In the genomic region with DNA sequence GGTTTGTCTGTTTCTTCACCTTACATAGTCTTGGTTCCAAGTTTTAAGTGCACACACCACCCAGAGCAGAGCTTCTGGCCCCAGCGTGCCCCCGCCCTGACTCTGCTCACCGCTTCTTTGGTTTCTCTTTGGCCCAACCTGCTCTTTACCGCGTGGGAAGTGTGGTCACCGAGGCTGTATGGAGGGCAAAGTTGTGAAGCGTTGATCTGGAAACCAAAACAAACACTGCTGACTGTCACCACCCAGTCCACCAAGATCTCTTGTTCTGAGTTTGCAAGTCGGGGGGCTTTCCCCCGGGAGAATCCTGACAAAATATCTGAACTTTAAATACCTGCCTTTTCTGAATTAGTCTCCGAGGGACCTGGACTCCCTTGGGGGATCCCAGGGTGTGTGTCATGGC, we compare ENCODE assay signal across 11 mouse cellular contexts. TPM values are rescaled to one million over a fixed set of nuclear protein-coding genes. Genes with fewer than 3 reads are reported as not detected.
DNase-seq lines count a peak whose midpoint lies in the region; ATAC-seq and TF ChIP-seq lines count a peak whose summit lies in the region.
"Had no signal": no experiment of that assay in that cellular context is flagged by ENCODE, and none has a peak within 500 bp of the region (broad histone marks: within the 10 kb centered on the region; RNA-seq: fewer than 3 reads in every experiment).

No protein-coding gene starts in this region.

- no peaks in the 10 kb centered on the region for H3K27me3 ChIP-seq in neural tube, embryonic 11.5 days (ENCODE audit: control insufficient read depth, insufficient read depth, low read length)
- peaks cover 73% of the 10 kb centered on the region for H3K27me3 ChIP-seq in liver, embryonic 12.5 days (replicated peaks)
- 0 out of 2 replicates have a peak, but pooled peaks cover 3% of the 10 kb centered on the region for H3K27me3 ChIP-seq in midbrain, embryonic 13.5 days

- H3K36me3 ChIP-seq in neural tube, embryonic 11.5 days (ENCODE audit: control insufficient read depth, insufficient read depth, low read length) = no peaks in the 10 kb centered on the region; the same call in 1 of the 2 replicates
- no peaks in the 10 kb centered on the region for H3K36me3 ChIP-seq in liver, embryonic 12.5 days
- no peaks in the 10 kb centered on the region for H3K36me3 ChIP-seq in midbrain, embryonic 13.5 days

- intact Hi-C loops in gastrocnemius, adult 2 months (cut with DNase I) = no loop called here
- intact Hi-C loops in gastrocnemius, postnatal 14 days (cut with DNase I; ENCODE audit: low total_unique reads) = no loop called here

- ATAC-seq in neural tube, embryonic 11.5 days (ENCODE audit: insufficient read depth, low FRiP score, low TSS enrichment) = no peak
- ATAC-seq in liver, embryonic 12.5 days = no peak
- ATAC-seq in midbrain, embryonic 13.5 days = no peak

- peak overlapping the region; percentile 81 for H3K27ac ChIP-seq in gastrocnemius, adult 2 months
- peak overlapping the region; percentile 39; the same call in 1 of the 2 replicates for H3K27ac ChIP-seq in neural tube, embryonic 11.5 days (ENCODE audit: low read depth, low read length)
- H3K27ac ChIP-seq in liver, embryonic 12.5 days = no peak overlapping the region
- H3K27ac ChIP-seq in midbrain, embryonic 13.5 days = no peak overlapping the region

- 44% methylated on average over 10 of the region's 10 CpGs for WGBS in neural tube, embryonic 11.5 days
- 42% methylated on average over 10 of the region's 10 CpGs for WGBS in liver, embryonic 12.5 days (ENCODE audit: insufficient replicate concordance)
- whole genome bisulfite sequencing in midbrain, embryonic 13.5 days = 67% methylated on average over 10 of the region's 10 CpGs

- DNase-seq in gastrocnemius, adult 2 months = no peak
- no peak for DNase-seq in gastrocnemius, postnatal 14 days
- DNase-seq in neural tube, embryonic 11.5 days (ENCODE audit: low spot score) = no peak
- DNase-seq in neural tube, embryonic 10.5 days (ENCODE audit: extremely low spot score, low spot score) = no peak
- no peak for DNase-seq in urinary bladder, adult 18-20 months (ENCODE audit: low spot score in 2 of 2)
- DNase-seq in urinary bladder, postnatal 25 days (ENCODE audit: low spot score) = no peak

- H3K4me1 ChIP-seq in neural tube, embryonic 11.5 days (ENCODE audit: control insufficient read depth, insufficient read depth, low read length) = peaks cover 69% of the 10 kb centered on the region
- H3K4me1 ChIP-seq in liver, embryonic 12.5 days = peaks cover 65% of the 10 kb centered on the region
- H3K4me1 ChIP-seq in midbrain, embryonic 13.5 days (replicated peaks) = peaks cover 63% of the 10 kb centered on the region

- no peak overlapping the region for H3K9ac ChIP-seq in neural tube, embryonic 11.5 days (ENCODE audit: low read length)
- H3K9ac ChIP-seq in liver, embryonic 12.5 days = no peak overlapping the region
- no peak overlapping the region for H3K9ac ChIP-seq in midbrain, embryonic 13.5 days (replicated peaks)

- H3K4me3 ChIP-seq in gastrocnemius, adult 2 months = peak overlapping the region; percentile 44
- no peak overlapping the region for H3K4me3 ChIP-seq in neural tube, embryonic 11.5 days (ENCODE audit: low read depth, low read length)
- no peak overlapping the region for H3K4me3 ChIP-seq in liver, embryonic 12.5 days
- no peak overlapping the region for H3K4me3 ChIP-seq in midbrain, embryonic 13.5 days (replicated peaks)

- H3K4me2 ChIP-seq in neural tube, embryonic 11.5 days (ENCODE audit: low read depth) = peak overlapping the region; percentile 6; the same call in 1 of the 2 replicates
- H3K4me2 ChIP-seq in liver, embryonic 12.5 days = 0 out of 2 replicates have a peak overlapping the region, but pooled peaks have one; percentile 11
- no peak overlapping the region for H3K4me2 ChIP-seq in midbrain, embryonic 13.5 days (replicated peaks)

- H3K9me3 ChIP-seq in neural tube, embryonic 11.5 days (ENCODE audit: control insufficient read depth, low read length) = no peaks in the 10 kb centered on the region
- no peaks in the 10 kb centered on the region for H3K9me3 ChIP-seq in liver, embryonic 12.5 days (replicated peaks)
- H3K9me3 ChIP-seq in midbrain, embryonic 13.5 days = no peaks in the 10 kb centered on the region

- no peak for TF ChIP-seq CTCF in gastrocnemius, adult 2 months (IDR thresholded peaks at IDR 0.05)

RNA-seq across cellular contexts. Expression of a gene that starts 24.0 kb away (rescaled TPM):
- total RNA-seq in gastrocnemius, adult 2 months (2021) = not detected
- not detected for total RNA-seq in gastrocnemius, postnatal 14 days (2021)
- not detected in 2 replicates for polyA plus RNA-seq in neural tube, embryonic 11.5 days (2014; fragmentation: Nextera tagmentation; extraction: Ambion mirVana)
- not detected in 2 replicates for polyA plus RNA-seq in liver, embryonic 12.5 days (2016; fragmentation: Nextera tagmentation; extraction: Ambion mirVana)
- polyA plus RNA-seq in midbrain, embryonic 13.5 days (2015; fragmentation: Nextera tagmentation; extraction: Ambion mirVana) = not detected in 2 replicates
- total RNA-seq: left cerebral cortex, postnatal 36 days; MEL had no signal
- polyA plus RNA-seq: brain, embryonic 14.5 days had no signal

RNA-seq across cellular contexts. Expression of a gene that starts 43.7 kb away (rescaled TPM):
- 10 to 100 TPM; 58.2 to 75.6 TPM for total RNA-seq in gastrocnemius, adult 2 months (2021)
- 10 to 100 TPM; 45.0 to 47.7 TPM for total RNA-seq in gastrocnemius, postnatal 14 days (2021)
- 13.9 and 16.2 TPM in 2 replicates for polyA plus RNA-seq in neural tube, embryonic 11.5 days (2014; fragmentation: Nextera tagmentation; extraction: Ambion mirVana)
- polyA plus RNA-seq in liver, embryonic 12.5 days (2016; fragmentation: Nextera tagmentation; extraction: Ambion mirVana) = 49.4 and 52.0 TPM in 2 replicates
- polyA plus RNA-seq in midbrain, embryonic 13.5 days (2015; fragmentation: Nextera tagmentation; extraction: Ambion mirVana) = 18.0 and 20.0 TPM in 2 replicates

RNA-seq across cellular contexts. Expression of a gene that starts 48.7 kb away (rescaled TPM):
- total RNA-seq in gastrocnemius, adult 2 months (2021) = 1 to 10 TPM; 2.1 to 2.5 TPM
- 1 to 10 TPM; 3.9 to 4.9 TPM for total RNA-seq in gastrocnemius, postnatal 14 days (2021)
- 2.8 and 3.4 TPM in 2 replicates for polyA plus RNA-seq in neural tube, embryonic 11.5 days (2014; fragmentation: Nextera tagmentation; extraction: Ambion mirVana)
- polyA plus RNA-seq in liver, embryonic 12.5 days (2016; fragmentation: Nextera tagmentation; extraction: Ambion mirVana) = 1.8 and 2.3 TPM in 2 replicates
- 4.4 and 4.6 TPM in 2 replicates for polyA plus RNA-seq in midbrain, embryonic 13.5 days (2015; fragmentation: Nextera tagmentation; extraction: Ambion mirVana)

Comparison
In these comparisons a context has a peak if more than half of its experiments do, and no peak if none do; other contexts are left out.
1. H3K27ac ChIP-seq: peak in gastrocnemius, adult 2 months (single experiment) and neural tube, embryonic 11.5 days (single experiment); none in liver, embryonic 12.5 days (single experiment) and midbrain, embryonic 13.5 days (single experiment).